Mouse (Mus musculus): ENCODE data around the gene Sync. TPM values are rescaled to one million over a fixed set of nuclear protein-coding genes. Genes with fewer than 3 reads are reported as not detected.
A peak's percentile ranks its signal among the peaks of the same experiment; 100 is the strongest.

Sync gene
- polyA plus RNA-seq, 1 experiment, result 15.0 TPM

DNA sequence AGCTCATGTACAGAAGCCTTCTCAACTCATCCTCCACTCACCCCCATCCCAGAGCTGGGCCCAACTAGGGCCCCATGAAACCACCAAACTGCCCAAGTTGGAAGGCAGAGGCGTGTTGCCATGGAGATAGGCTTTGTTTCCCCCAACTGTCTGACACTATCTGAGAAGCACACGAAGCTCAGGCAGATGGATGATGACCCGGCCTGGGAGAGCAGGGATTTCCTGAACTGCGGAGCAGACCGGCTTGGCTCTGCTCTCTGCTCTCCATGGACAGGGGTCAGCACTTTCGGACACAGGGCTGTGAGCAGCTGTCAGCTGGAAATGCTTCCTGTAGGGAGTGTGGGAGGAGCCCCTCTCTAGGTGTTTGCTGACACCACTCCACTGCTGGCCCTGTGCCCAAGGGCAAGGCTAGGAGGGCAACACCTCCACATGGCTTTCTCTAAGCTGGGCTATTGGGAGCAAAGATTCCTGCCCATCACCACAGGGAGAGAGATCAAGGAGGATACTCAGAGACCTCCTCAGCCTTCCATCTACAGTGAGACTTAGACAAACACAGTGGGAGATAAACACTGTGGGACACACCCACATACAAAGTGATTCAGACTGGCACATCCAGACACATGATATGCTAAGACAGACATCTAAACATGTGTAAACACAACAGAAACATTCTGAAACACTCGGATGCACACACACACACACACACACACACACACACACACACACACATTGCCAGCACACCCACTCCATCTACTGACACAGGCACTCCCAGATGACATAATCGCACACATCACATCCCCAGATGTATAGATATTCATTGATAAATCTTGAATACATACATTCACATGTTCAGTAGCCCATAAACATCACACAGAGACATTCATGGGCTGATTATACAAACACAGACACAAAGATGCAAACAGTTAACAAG is 30.7 kb upstream of the Sync start:
- no peak for TF ChIP-seq CEBPB (IDR thresholded peaks at IDR 0.05; ENCODE audit: low read depth)
- TF ChIP-seq MYOD1 (IDR thresholded peaks at IDR 0.05; ENCODE audit: control insufficient read depth, insufficient read length, low read depth), result no peak
- no peak for TF ChIP-seq CTCF (IDR thresholded peaks at IDR 0.05; ENCODE audit: control insufficient read depth, insufficient read depth, insufficient read length)
- no peak for TF ChIP-seq FOSL1 (IDR thresholded peaks at IDR 0.05; ENCODE audit: insufficient read depth, low read length, poor library complexity, severe bottlenecking)
- TF ChIP-seq MAX (IDR thresholded peaks at IDR 0.05), result no peak
- no peak for TF ChIP-seq MYOG (IDR thresholded peaks at IDR 0.05; ENCODE audit: control insufficient read depth, extremely low read depth, insufficient read length)
- no peak for TF ChIP-seq USF1 (IDR thresholded peaks at IDR 0.05; ENCODE audit: low read depth)
- H3K4me3 ChIP-seq (ENCODE audit: insufficient read depth, poor library complexity, severe bottlenecking), result no peak overlapping the region
- no peaks in the 10 kb centered on the region for H3K27me3 ChIP-seq (ENCODE audit: control insufficient read depth, insufficient read depth, insufficient read length)
- H3K36me3 ChIP-seq (ENCODE audit: control insufficient read depth, insufficient read depth), result no peaks in the 10 kb centered on the region
- no peaks in the 10 kb centered on the region for H3K79me3 ChIP-seq (ENCODE audit: low read depth)
- H3K79me2 ChIP-seq (ENCODE audit: control insufficient read depth, insufficient read depth), result peaks cover 9% of the 10 kb centered on the region
- no peak overlapping the region for H3ac ChIP-seq (ENCODE audit: control insufficient read depth, insufficient read length, low read depth)

DNA sequence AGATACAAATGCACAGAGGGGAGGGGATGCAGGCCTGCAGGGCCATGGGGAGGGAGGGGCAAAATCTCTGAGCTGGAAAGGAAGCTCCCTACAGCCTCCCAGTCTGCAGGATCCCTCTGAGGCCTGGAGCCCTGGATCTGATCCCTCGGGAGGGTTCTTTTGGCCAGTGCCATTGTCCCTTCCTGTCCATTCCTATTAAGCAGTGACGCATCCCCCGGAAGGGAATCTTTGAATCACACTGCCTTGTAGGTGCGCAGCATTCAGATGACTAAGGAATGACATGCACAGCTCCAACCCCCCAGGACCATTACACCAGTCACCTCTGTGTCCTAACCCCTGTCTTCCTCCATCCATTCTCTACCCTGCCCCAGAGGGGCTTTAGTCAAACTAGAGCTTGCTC is 28.3 kb upstream of the Sync start:
- no peaks in the 10 kb centered on the region for H3K36me3 ChIP-seq (ENCODE audit: control insufficient read depth, insufficient read depth)
- H3ac ChIP-seq (ENCODE audit: control insufficient read depth, insufficient read length, low read depth), result no peak overlapping the region
- H3K79me2 ChIP-seq (ENCODE audit: control insufficient read depth, insufficient read depth), result peaks cover 9% of the 10 kb centered on the region
- H3K27me3 ChIP-seq (ENCODE audit: control insufficient read depth, insufficient read depth, insufficient read length), result no peaks in the 10 kb centered on the region
- TF ChIP-seq FOSL1 (IDR thresholded peaks at IDR 0.05; ENCODE audit: insufficient read depth, low read length, poor library complexity, severe bottlenecking), result peak; percentile 55
- TF ChIP-seq USF1 (IDR thresholded peaks at IDR 0.05; ENCODE audit: low read depth), result no peak
- no peak overlapping the region for H3K4me3 ChIP-seq (ENCODE audit: insufficient read depth, poor library complexity, severe bottlenecking)
- H3K79me3 ChIP-seq (ENCODE audit: low read depth), result no peaks in the 10 kb centered on the region

DNA sequence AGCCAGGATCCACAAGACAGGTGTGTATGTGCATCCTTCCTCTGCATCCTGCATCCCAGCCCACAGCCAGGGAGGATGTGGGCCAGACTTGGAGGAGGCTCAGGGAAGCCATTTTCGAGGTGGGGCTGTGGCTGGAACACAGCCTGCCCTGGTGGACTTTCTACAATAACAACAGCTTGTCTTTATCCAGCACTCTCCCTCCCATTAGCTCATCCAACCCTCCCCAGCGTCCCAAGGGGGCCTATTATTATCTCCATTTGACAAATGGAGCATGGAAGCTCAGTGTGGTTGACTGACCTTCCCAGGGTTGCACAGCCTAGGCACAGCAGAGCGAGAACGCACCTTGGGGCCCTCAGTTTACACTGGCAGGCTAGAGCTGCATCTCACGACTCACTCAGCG is 26.7 kb upstream of the Sync start:
- Histone ChIP-seq H3K79me2 (ENCODE audit: control insufficient read depth, insufficient read depth) (peaks cover 9% of the 10 kb centered on the region), H3K36me3 (ENCODE audit: control insufficient read depth, insufficient read depth) (no peaks in the 10 kb centered on the region), H3ac (ENCODE audit: control insufficient read depth, insufficient read length, low read depth) (peak overlapping the region; percentile 50), H3K4me3 (ENCODE audit: insufficient read depth, poor library complexity, severe bottlenecking) (peak overlapping the region; percentile 12), H3K27me3 (ENCODE audit: control insufficient read depth, insufficient read depth, insufficient read length) (no peaks in the 10 kb centered on the region), H3K79me3 (ENCODE audit: low read depth) (no peaks in the 10 kb centered on the region)
- TF ChIP-seq USF1 (IDR thresholded peaks at IDR 0.05; ENCODE audit: low read depth) (no peak), MYOD1 (IDR thresholded peaks at IDR 0.05; ENCODE audit: control insufficient read depth, insufficient read length, low read depth) (peak; percentile 27), CTCF (IDR thresholded peaks at IDR 0.05; ENCODE audit: control insufficient read depth, insufficient read depth, insufficient read length) (no peak)

DNA sequence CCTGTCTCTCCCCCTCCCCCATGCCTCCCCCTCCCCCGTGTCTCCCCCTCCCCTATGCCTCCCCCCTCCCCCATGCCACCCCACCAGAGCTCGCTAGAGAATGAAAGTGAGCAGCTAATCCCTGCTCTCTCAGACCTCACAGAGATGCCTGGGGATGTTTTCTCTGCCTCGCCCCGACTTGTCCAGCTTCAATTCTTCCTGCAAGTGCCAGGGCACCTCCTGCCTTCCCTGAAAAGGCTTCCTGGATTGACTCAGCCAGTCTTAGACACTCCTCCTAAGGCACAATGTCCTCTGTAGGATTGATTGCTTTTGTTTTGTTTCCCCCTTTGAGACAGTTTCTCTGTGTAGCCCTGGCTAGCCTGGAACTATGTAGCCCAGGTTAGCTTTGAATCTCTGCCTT is 26.2 kb upstream of the Sync start, which contains the start of gene C77080:
C77080 (minus strand) TSS at position 209 of the 400 bp plus-strand sequence.
- TF ChIP-seq FOSL1 (IDR thresholded peaks at IDR 0.05; ENCODE audit: insufficient read depth, low read length, poor library complexity, severe bottlenecking) (no peak), USF1 (IDR thresholded peaks at IDR 0.05; ENCODE audit: low read depth) (no peak), CEBPB (IDR thresholded peaks at IDR 0.05; ENCODE audit: low read depth) (no peak), MYOD1 (IDR thresholded peaks at IDR 0.05; ENCODE audit: control insufficient read depth, insufficient read length, low read depth) (no peak), MYOG (IDR thresholded peaks at IDR 0.05; ENCODE audit: control insufficient read depth, extremely low read depth, insufficient read length) (no peak), MAX (IDR thresholded peaks at IDR 0.05) (no peak), CTCF (IDR thresholded peaks at IDR 0.05; ENCODE audit: control insufficient read depth, insufficient read depth, insufficient read length) (no peak)
- H3K27me3 ChIP-seq (ENCODE audit: control insufficient read depth, insufficient read depth, insufficient read length), result no peaks in the 10 kb centered on the region
- H3K79me3 ChIP-seq (ENCODE audit: low read depth), result no peaks in the 10 kb centered on the region
- peak within 1 kb of the TSS; percentile 12 for H3K4me3 ChIP-seq (ENCODE audit: insufficient read depth, poor library complexity, severe bottlenecking)
- H3ac ChIP-seq (ENCODE audit: control insufficient read depth, insufficient read length, low read depth), result peak within 1 kb of the TSS; percentile 50
- no peaks in the 10 kb centered on the region for H3K36me3 ChIP-seq (ENCODE audit: control insufficient read depth, insufficient read depth)
- H3K79me2 ChIP-seq (ENCODE audit: control insufficient read depth, insufficient read depth), result peaks cover 9% of the 10 kb centered on the region

- Histone ChIP-seq H3K79me2 (ENCODE audit: control insufficient read depth, insufficient read depth) (no peaks in the 10 kb centered on the region), H3ac (ENCODE audit: control insufficient read depth, insufficient read length, low read depth) (peak overlapping the region; percentile 46), H3K4me3 (ENCODE audit: insufficient read depth, poor library complexity, severe bottlenecking) (peak overlapping the region; percentile 15), H3K36me3 (ENCODE audit: control insufficient read depth, insufficient read depth) (no peaks in the 10 kb centered on the region), H3K79me3 (ENCODE audit: low read depth) (no peaks in the 10 kb centered on the region), H3K27me3 (ENCODE audit: control insufficient read depth, insufficient read depth, insufficient read length) (no peaks in the 10 kb centered on the region)
- TF ChIP-seq MYOD1 (IDR thresholded peaks at IDR 0.05; ENCODE audit: control insufficient read depth, insufficient read length, low read depth) (peak; percentile 61), USF1 (IDR thresholded peaks at IDR 0.05; ENCODE audit: low read depth) (no peak), MAX (IDR thresholded peaks at IDR 0.05) (peak; percentile 62)
Observed at GRCm38 (mm10) chr4:129263225-129264021, 24.0 kb upstream of the Sync start.
